9 mouse cellular contexts compared by ENCODE assay signal in the genomic region with DNA sequence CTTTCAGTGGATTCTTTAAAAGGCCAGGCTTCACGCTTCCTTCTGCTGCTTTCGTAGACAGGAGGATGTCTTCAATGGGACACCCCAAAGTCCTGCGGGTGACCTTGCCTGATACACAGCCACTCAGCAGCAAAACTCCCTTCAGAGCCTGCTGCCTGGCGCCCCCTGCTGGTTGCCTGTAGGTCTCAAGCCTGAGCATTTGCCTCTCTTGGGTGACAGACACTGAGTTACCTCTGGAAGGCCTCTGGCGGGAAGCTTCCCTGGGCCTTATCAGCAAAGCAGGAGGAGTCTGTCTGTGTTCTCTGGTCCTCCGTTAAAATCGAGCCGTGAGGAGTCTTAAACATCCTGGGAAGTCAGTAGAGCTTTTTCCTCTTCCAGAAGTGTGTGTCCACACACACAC. TPM values are rescaled to one million over a fixed set of nuclear protein-coding genes. Genes with fewer than 3 reads are reported as not detected.
DNase-seq lines count a peak whose midpoint lies in the region; ATAC-seq and TF ChIP-seq lines count a peak whose summit lies in the region.
"Had no signal": no experiment of that assay in that cellular context is flagged by ENCODE, and none has a peak within 500 bp of the region (broad histone marks: within the 10 kb centered on the region; RNA-seq: fewer than 3 reads in every experiment).

No protein-coding gene starts in this region.

- peak; percentile 93 for TF ChIP-seq CTCF in kidney, postnatal 0 days (IDR thresholded peaks at IDR 0.05; ENCODE audit: low read depth)

- 32% methylated on average over 8 of the region's 8 CpGs for WGBS in kidney, postnatal 0 days
- WGBS in liver, embryonic 13.5 days (ENCODE audit: insufficient replicate concordance): 17% methylated on average over 8 of the region's 8 CpGs

- H3K9ac ChIP-seq in ES-E14 (ENCODE audit: insufficient read depth, low read depth, low read length, poor library complexity, severe bottlenecking): 0 out of 2 replicates have a peak overlapping the region, but pooled peaks have one; percentile 52
- no peak overlapping the region for H3K9ac ChIP-seq in kidney, postnatal 0 days (ENCODE audit: low read depth, low read length)
- H3K9ac ChIP-seq in liver, embryonic 13.5 days: 0 out of 2 replicates have a peak overlapping the region, but pooled peaks have one; percentile 26
- H3K9ac ChIP-seq: hindbrain, embryonic 15.5 days had no signal

- no peak overlapping the region for H3K4me3 ChIP-seq in ES-E14 (ENCODE audit: insufficient read depth in 1 of 2, low read depth in 1 of 2, low read length in 2 of 2, poor library complexity in 1 of 2, severe bottlenecking in 1 of 2)
- no peak overlapping the region for H3K4me3 ChIP-seq in kidney, postnatal 0 days (replicated peaks; ENCODE audit: low read depth, low read length)
- no peak overlapping the region for H3K4me3 ChIP-seq in liver, embryonic 13.5 days (replicated peaks)
- H3K4me3 ChIP-seq: hindbrain, embryonic 15.5 days had no signal

- in situ Hi-C loops in ES-E14 (cut with MboI; ENCODE audit: low sequenced_read_pairs in 2 of 2, unreplicated experiment in 2 of 2): no loop called here

- DNase-seq in 416B (ENCODE audit: low read depth): peak; percentile 72
- peak; percentile 73 for DNase-seq in ES-E14 (ENCODE audit: low read depth, low spot score)
- peak; percentile 88 for DNase-seq in c-Kit-positive CD71-positive TER-119-positive erythroid progenitor cells, embryonic 14.5 days (ENCODE audit: low spot score)
- peak; percentile 65 to 78 for DNase-seq in frontal cortex, postnatal 36 days (ENCODE audit: low spot score in 2 of 2)
- peak; percentile 85 for DNase-seq in kidney, postnatal 0 days (ENCODE audit: low spot score)
- peak; percentile 79 for DNase-seq in liver, embryonic 13.5 days
- DNase-seq in retina, embryonic 14.5 days (ENCODE audit: low spot score): peak; percentile 81
- peak; percentile 95 for DNase-seq in thymus, postnatal 4 days

- H3K4me1 ChIP-seq in ES-E14 (ENCODE audit: control insufficient read depth in 2 of 2, insufficient read depth in 2 of 2, low read length in 2 of 2, poor library complexity in 1 of 2): peaks cover 10 to 27% of the 10 kb centered on the region in 2 experiments
- H3K4me1 ChIP-seq in kidney, postnatal 0 days (replicated peaks; ENCODE audit: insufficient read depth, low read length): peaks cover 11% of the 10 kb centered on the region
- peaks cover 69% of the 10 kb centered on the region for H3K4me1 ChIP-seq in liver, embryonic 13.5 days (replicated peaks)

- no peaks in the 10 kb centered on the region for H3K36me3 ChIP-seq in ES-E14 (ENCODE audit: control insufficient read depth, insufficient read depth, low read length, poor library complexity, severe bottlenecking)
- no peaks in the 10 kb centered on the region for H3K36me3 ChIP-seq in kidney, postnatal 0 days (ENCODE audit: insufficient read depth, low read length)
- peaks cover 3% of the 10 kb centered on the region for H3K36me3 ChIP-seq in liver, embryonic 13.5 days
- H3K36me3 ChIP-seq: hindbrain, embryonic 15.5 days had no signal

- H3K9me3 ChIP-seq in ES-E14 (ENCODE audit: control insufficient read depth, insufficient read depth, low read depth, low read length): no peaks in the 10 kb centered on the region
- H3K9me3 ChIP-seq in kidney, postnatal 0 days (replicated peaks; ENCODE audit: low read length): no peaks in the 10 kb centered on the region
- H3K9me3 ChIP-seq in liver, embryonic 13.5 days (replicated peaks): no peaks in the 10 kb centered on the region
- H3K9me3 ChIP-seq: hindbrain, embryonic 15.5 days had no signal

- peak; percentile 37; the same call in 1 of the 2 replicates for ATAC-seq in kidney, postnatal 0 days (replicated peaks; ENCODE audit: low FRiP score, low read depth)
- peak; percentile 72 for ATAC-seq in liver, embryonic 13.5 days (ENCODE audit: low read depth)

- H3K27me3 ChIP-seq in kidney, postnatal 0 days (ENCODE audit: insufficient read depth, low read length): no peaks in the 10 kb centered on the region
- no peaks in the 10 kb centered on the region for H3K27me3 ChIP-seq in liver, embryonic 13.5 days
- H3K27me3 ChIP-seq: hindbrain, embryonic 15.5 days had no signal

- no peak overlapping the region for H3K27ac ChIP-seq in ES-E14 (ENCODE audit: insufficient read depth, low read depth, low read length, poor library complexity, severe bottlenecking)
- no peak overlapping the region for H3K27ac ChIP-seq in kidney, postnatal 0 days
- H3K27ac ChIP-seq in liver, embryonic 13.5 days: peak overlapping the region; percentile 60; the same call in 1 of the 2 replicates
- H3K27ac ChIP-seq: hindbrain, embryonic 15.5 days had no signal

- H3K4me2 ChIP-seq in kidney, postnatal 0 days (ENCODE audit: low read length): no peak overlapping the region
- H3K4me2 ChIP-seq in liver, embryonic 13.5 days: peak overlapping the region; percentile 43
- H3K4me2 ChIP-seq: hindbrain, embryonic 15.5 days had no signal

TF ChIP-seq in ES-E14, 5 proteins besides CTCF, POLR2A, EP300 and RAD21:
- TF ChIP-seq MAFK (IDR thresholded peaks at IDR 0.05; ENCODE audit: insufficient read depth, low read depth, low read length): no peak
- TF ChIP-seq ZC3H11A (IDR thresholded peaks at IDR 0.05; ENCODE audit: borderline replicate concordance, low read depth, low read length): peak; percentile 30; the same call in 1 of the 2 replicates

RNA-seq across cellular contexts. Expression of a gene that starts 49.3 kb away (rescaled TPM):
- 8.2 and 8.8 TPM in 2 replicates for total RNA-seq in ES-E14 (2012; rRNA removed)
- 41.7 and 41.9 TPM in 2 replicates for polyA plus RNA-seq in kidney, postnatal 0 days (2015; fragmentation: Nextera tagmentation; extraction: Ambion mirVana)
- polyA plus RNA-seq in liver, embryonic 13.5 days (2015; fragmentation: Nextera tagmentation; extraction: Ambion mirVana): 12.2 and 14.1 TPM in 2 replicates

RNA-seq across cellular contexts. Expression of a gene that starts 50.7 kb away (rescaled TPM):
- 6.1 and 8.8 TPM in 2 replicates for total RNA-seq in ES-E14 (2012; rRNA removed)
- polyA plus RNA-seq in kidney, postnatal 0 days (2015; fragmentation: Nextera tagmentation; extraction: Ambion mirVana): 2.4 and 3.7 TPM in 2 replicates
- polyA plus RNA-seq in liver, embryonic 13.5 days (2015; fragmentation: Nextera tagmentation; extraction: Ambion mirVana): 1.0 and 1.3 TPM in 2 replicates
